Mouse (Mus musculus): ENCODE data around the gene Ppm1h. TPM values are rescaled to one million over a fixed set of nuclear protein-coding genes. Genes with fewer than 3 reads are reported as not detected.
"Not testable (repeated sequence)": the region's sequence is repeated elsewhere in the genome, so short reads cannot be mapped to it uniquely, and the experiment has no call there.

The Ppm1h gene
- polyA plus RNA-seq, 1 experiment from 2014 or later = 34.3 TPM

DNA sequence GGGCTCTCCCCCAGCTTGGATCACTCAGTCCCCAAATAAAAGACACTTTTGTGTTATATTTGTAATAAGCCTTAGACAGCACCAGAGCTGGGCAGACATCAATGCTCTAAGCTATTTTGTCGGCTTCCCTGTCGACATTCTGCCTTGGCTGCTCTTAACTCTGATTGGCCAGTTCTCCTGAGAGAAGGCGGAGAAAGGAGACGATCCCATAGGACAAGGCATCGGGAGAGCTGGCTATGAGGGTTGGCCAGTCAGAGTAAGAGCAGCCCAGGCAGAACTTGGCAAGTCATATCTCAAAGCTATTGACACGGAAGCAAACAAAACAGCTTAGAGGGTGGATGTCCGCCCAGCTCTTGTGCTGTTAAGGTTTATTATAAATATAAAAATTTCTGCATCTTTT is 243.7 kb downstream of the Ppm1h start:
- Histone ChIP-seq H3K9me3 (ENCODE audit: control insufficient read depth, low read length) (no peaks in the 10 kb centered on the region), H3K27me3 (ENCODE audit: control insufficient read depth, insufficient read depth, low read length) (no peaks in the 10 kb centered on the region), H3K4me2 (replicated peaks) (no peak overlapping the region), H3K4me1 (replicated peaks; ENCODE audit: control insufficient read depth, insufficient read depth, low read length) (no peaks in the 10 kb centered on the region; the same call in 1 of the 2 replicates), H3K9ac (no peak overlapping the region), H3K4me3 (replicated peaks; ENCODE audit: low read length) (no peak overlapping the region), H3K36me3 (replicated peaks; ENCODE audit: control insufficient read depth, insufficient read depth) (peaks cover 5% of the 10 kb centered on the region; the same call in 1 of the 2 replicates), H3K27ac (no peak overlapping the region)
- 39% methylated on average over 7 of the region's 7 CpGs for WGBS
- DNase-seq (ENCODE audit: low spot score) (no peak), ATAC-seq (ENCODE audit: low FRiP score) (no peak)

- not testable (repeated sequence) for H3K27ac ChIP-seq; H3K9ac ChIP-seq; H3K27me3 ChIP-seq (ENCODE audit: control insufficient read depth, insufficient read depth, low read length); H3K4me2 ChIP-seq (replicated peaks); H3K4me3 ChIP-seq (replicated peaks; ENCODE audit: low read length); H3K9me3 ChIP-seq (ENCODE audit: control insufficient read depth, low read length); ATAC-seq (ENCODE audit: low FRiP score); DNase-seq (ENCODE audit: low spot score); H3K36me3 ChIP-seq (replicated peaks; ENCODE audit: control insufficient read depth, insufficient read depth); H3K4me1 ChIP-seq (replicated peaks; ENCODE audit: control insufficient read depth, insufficient read depth, low read length)
- 87% methylated on average over 5 of the region's 5 CpGs for WGBS
These were observed 246.0 kb downstream of the Ppm1h start for GRCm38 (mm10) chr10:122924571-122924970.

GRCm38 (mm10) chr10:122926275-122926674 is 247.7 kb downstream of the Ppm1h start:
- Histone ChIP-seq H3K36me3 (replicated peaks; ENCODE audit: control insufficient read depth, insufficient read depth) (peaks cover 5% of the 10 kb centered on the region; the same call in 1 of the 2 replicates), H3K4me2 (replicated peaks) (no peak overlapping the region), H3K4me1 (replicated peaks; ENCODE audit: control insufficient read depth, insufficient read depth, low read length) (peaks cover 22% of the 10 kb centered on the region), H3K4me3 (replicated peaks; ENCODE audit: low read length) (no peak overlapping the region), H3K27me3 (ENCODE audit: control insufficient read depth, insufficient read depth, low read length) (no peaks in the 10 kb centered on the region), H3K9ac (no peak overlapping the region), H3K9me3 (ENCODE audit: control insufficient read depth, low read length) (no peaks in the 10 kb centered on the region), H3K27ac (no peak overlapping the region)
- DNase-seq (ENCODE audit: low spot score) (no peak), ATAC-seq (ENCODE audit: low FRiP score) (no peak)
- WGBS = 84% methylated on average over 4 of the region's 4 CpGs

- Histone ChIP-seq H3K4me1 (replicated peaks; ENCODE audit: control insufficient read depth, insufficient read depth, low read length) (peaks cover 35% of the 10 kb centered on the region), H3K27me3 (ENCODE audit: control insufficient read depth, insufficient read depth, low read length) (no peaks in the 10 kb centered on the region), H3K9me3 (ENCODE audit: control insufficient read depth, low read length) (no peaks in the 10 kb centered on the region), H3K4me3 (replicated peaks; ENCODE audit: low read length) (no peak overlapping the region), H3K9ac (no peak overlapping the region), H3K4me2 (replicated peaks) (no peak overlapping the region), H3K36me3 (replicated peaks; ENCODE audit: control insufficient read depth, insufficient read depth) (no peaks in the 10 kb centered on the region; the same call in 1 of the 2 replicates), H3K27ac (peak overlapping the region; percentile 76)
- ATAC-seq (ENCODE audit: low FRiP score) = no peak
- no peak for DNase-seq (ENCODE audit: low spot score)
- WGBS = 90% methylated on average over 4 of the region's 4 CpGs
These were observed 252.0 kb downstream of the Ppm1h start for GRCm38 (mm10) chr10:122930520-122930919.

DNA sequence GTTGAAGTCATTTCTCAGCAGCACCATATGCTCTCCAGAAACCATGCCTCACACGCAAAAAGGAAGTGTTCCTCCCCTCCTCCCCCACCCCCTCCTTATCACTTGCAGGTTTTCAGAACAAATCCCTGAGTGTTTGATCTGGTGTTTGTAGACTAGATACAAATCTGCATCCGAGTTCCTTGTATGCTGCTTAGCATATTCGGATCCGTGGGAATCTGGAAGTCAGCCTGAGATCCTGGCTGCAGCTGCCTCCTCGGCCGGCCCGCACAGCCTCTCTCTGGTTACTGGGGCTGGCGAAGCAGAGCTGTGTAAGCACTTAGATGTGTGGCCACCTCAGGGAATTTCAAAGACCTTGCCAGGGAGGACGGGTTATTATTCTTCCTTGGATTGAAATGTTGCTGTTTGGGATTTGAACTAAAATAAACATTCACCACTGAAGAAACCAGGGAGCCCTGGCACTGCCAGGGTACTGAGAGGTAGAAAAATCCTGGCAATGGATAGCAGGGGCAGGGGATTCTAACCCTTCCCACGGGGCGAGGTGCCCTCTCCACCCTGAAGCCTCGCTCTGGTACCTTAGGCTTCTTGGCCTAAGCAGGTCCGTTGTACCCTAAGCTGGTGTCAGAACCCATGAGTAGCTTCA is 252.8 kb downstream of the Ppm1h start:
- peak overlapping the region; percentile 76 for H3K27ac ChIP-seq
- H3K4me1 ChIP-seq (replicated peaks; ENCODE audit: control insufficient read depth, insufficient read depth, low read length) = peaks cover 35% of the 10 kb centered on the region
- no peaks in the 10 kb centered on the region for H3K9me3 ChIP-seq (ENCODE audit: control insufficient read depth, low read length)
- WGBS = 9% methylated on average over 13 of the region's 13 CpGs
- no peak overlapping the region for H3K4me2 ChIP-seq (replicated peaks)
- no peaks in the 10 kb centered on the region; the same call in 1 of the 2 replicates for H3K36me3 ChIP-seq (replicated peaks; ENCODE audit: control insufficient read depth, insufficient read depth)
- ATAC-seq (ENCODE audit: low FRiP score) = peak; percentile 75
- DNase-seq (ENCODE audit: low spot score) = peak; percentile 70
- H3K27me3 ChIP-seq (ENCODE audit: control insufficient read depth, insufficient read depth, low read length) = no peaks in the 10 kb centered on the region
- no peak overlapping the region for H3K9ac ChIP-seq
- H3K4me3 ChIP-seq (replicated peaks; ENCODE audit: low read length) = no peak overlapping the region

DNA sequence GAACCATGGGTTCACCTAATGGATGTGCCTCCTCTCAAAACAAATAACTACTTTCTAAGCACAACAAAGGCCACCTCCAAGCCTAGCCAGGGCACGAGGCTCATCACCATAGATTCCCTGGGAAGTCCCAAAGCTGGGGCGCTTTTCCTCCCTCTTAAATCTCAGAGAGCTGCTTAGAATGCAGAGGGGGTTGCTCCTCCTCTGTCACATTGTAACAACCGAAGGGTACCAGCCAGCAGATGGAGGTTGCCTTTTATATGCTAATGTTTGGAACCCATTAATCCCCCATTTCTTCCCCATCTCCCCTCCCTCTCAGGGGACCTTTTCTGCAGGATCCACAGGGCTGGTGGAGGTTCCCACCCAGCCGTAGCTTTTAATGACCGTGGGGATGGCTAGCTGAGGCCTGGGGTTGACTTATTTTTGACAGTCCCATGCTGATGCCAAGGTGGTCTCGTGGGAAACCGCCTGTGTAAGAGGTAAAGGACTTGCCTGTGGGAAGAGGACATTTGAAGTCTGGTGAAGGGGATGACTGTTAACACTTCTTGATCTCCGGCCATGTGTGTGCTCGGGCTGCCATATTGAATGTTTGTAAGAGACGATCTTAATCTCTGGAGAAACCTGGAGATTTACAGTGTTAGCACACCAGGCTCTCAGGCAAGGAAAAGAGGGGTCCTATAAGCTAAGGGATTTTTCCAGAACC is 253.4 kb downstream of the Ppm1h start:
- Histone ChIP-seq H3K9ac (no peak overlapping the region), H3K27ac (peak overlapping the region; percentile 76), H3K36me3 (replicated peaks; ENCODE audit: control insufficient read depth, insufficient read depth) (no peaks in the 10 kb centered on the region), H3K4me2 (replicated peaks) (no peak overlapping the region), H3K27me3 (ENCODE audit: control insufficient read depth, insufficient read depth, low read length) (no peaks in the 10 kb centered on the region), H3K4me3 (replicated peaks; ENCODE audit: low read length) (no peak overlapping the region), H3K4me1 (replicated peaks; ENCODE audit: control insufficient read depth, insufficient read depth, low read length) (peaks cover 35% of the 10 kb centered on the region), H3K9me3 (ENCODE audit: control insufficient read depth, low read length) (no peaks in the 10 kb centered on the region)
- 20% methylated on average over 10 of the region's 10 CpGs for WGBS
- DNase-seq (ENCODE audit: low spot score) = peak; percentile 44
- peak; percentile 88 for ATAC-seq (ENCODE audit: low FRiP score)

DNA sequence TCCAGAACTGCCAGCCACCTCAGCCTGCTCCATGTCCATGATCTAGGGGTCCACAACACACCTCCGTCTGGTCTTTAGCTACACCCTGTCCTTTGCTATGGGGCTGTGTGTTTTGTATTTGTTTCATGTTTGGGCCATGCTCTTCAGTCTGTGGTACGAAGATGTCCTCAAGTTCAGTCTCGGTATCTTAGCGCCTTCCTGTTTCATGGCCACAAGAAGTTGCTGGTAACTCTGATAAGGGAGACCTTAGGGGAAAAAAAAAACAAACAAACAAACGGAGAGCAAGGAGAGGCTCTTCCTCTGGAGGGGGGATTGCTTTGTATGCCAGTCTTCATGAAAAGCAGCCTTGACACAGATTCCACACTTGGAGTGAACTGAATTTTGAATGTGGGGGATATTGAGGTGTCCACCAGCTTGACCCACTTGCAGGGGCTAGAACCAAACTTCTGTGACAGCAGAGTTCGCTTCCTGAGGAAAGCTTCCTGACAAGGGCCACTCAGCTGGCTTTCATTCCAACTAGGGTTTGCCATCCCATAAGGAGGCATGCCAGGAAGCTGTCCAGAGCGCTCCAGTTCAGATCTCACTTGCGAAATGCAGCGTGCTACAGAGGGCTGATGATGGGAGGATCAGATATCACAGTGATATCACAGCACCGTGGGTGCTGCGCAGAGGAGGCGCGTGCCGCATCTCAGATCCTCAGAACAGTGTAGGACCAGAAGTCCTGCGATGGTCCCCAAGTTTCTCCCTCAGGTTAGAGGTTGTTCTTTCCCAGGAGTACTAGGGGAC is 254.7 kb downstream of the Ppm1h start:
- DNase-seq (ENCODE audit: low spot score) (no peak), ATAC-seq (ENCODE audit: low FRiP score) (no peak)
- peaks cover 35% of the 10 kb centered on the region for H3K4me1 ChIP-seq (replicated peaks; ENCODE audit: control insufficient read depth, insufficient read depth, low read length)
- no peaks in the 10 kb centered on the region for H3K36me3 ChIP-seq (replicated peaks; ENCODE audit: control insufficient read depth, insufficient read depth)
- no peak overlapping the region for H3K4me3 ChIP-seq (replicated peaks; ENCODE audit: low read length)
- H3K27ac ChIP-seq = peak overlapping the region; percentile 76
- no peaks in the 10 kb centered on the region for H3K9me3 ChIP-seq (ENCODE audit: control insufficient read depth, low read length)
- 84% methylated on average over 15 of the region's 15 CpGs for WGBS
- H3K9ac ChIP-seq = no peak overlapping the region
- no peak overlapping the region for H3K4me2 ChIP-seq (replicated peaks)
- no peaks in the 10 kb centered on the region for H3K27me3 ChIP-seq (ENCODE audit: control insufficient read depth, insufficient read depth, low read length)

DNA sequence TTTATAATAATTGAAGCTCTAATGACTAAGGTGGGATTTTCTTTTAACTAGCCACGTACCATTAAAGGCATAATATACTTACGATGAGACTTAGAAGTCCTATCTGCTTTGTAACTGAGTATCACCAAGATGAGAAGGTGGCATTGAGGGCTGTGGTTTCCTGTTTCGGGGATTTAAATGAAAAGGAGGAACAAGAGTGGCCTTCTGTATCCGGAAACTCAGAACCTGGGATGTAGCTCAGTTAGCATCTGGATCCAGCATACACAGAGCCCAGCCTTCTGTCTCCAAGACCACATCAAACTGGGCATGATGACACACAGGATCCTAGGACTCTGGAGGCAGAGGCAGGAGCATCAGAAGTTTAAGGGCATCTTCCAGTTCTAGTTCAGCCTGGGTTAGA is 256.8 kb downstream of the Ppm1h start:
- H3K4me2 ChIP-seq (replicated peaks); ATAC-seq (ENCODE audit: low FRiP score); H3K9ac ChIP-seq; H3K27ac ChIP-seq; H3K4me3 ChIP-seq (replicated peaks; ENCODE audit: low read length); H3K36me3 ChIP-seq (replicated peaks; ENCODE audit: control insufficient read depth, insufficient read depth); H3K27me3 ChIP-seq (ENCODE audit: control insufficient read depth, insufficient read depth, low read length); DNase-seq (ENCODE audit: low spot score); H3K9me3 ChIP-seq (ENCODE audit: control insufficient read depth, low read length): not testable (repeated sequence)
- peaks cover 21% of the 10 kb centered on the region for H3K4me1 ChIP-seq (replicated peaks; ENCODE audit: control insufficient read depth, insufficient read depth, low read length)
- no CpG with 5 or more reads among the region's 4 CpGs for WGBS

GRCm38 (mm10) chr10:122937380-122937779 is 258.8 kb downstream of the Ppm1h start:
- not testable (repeated sequence) for H3K9ac ChIP-seq; H3K27ac ChIP-seq; DNase-seq (ENCODE audit: low spot score); H3K27me3 ChIP-seq (ENCODE audit: control insufficient read depth, insufficient read depth, low read length); H3K4me3 ChIP-seq (replicated peaks; ENCODE audit: low read length); H3K9me3 ChIP-seq (ENCODE audit: control insufficient read depth, low read length); H3K36me3 ChIP-seq (replicated peaks; ENCODE audit: control insufficient read depth, insufficient read depth); H3K4me2 ChIP-seq (replicated peaks); ATAC-seq (ENCODE audit: low FRiP score); H3K4me1 ChIP-seq (replicated peaks; ENCODE audit: control insufficient read depth, insufficient read depth, low read length)
- WGBS = no CpG with 5 or more reads among the region's 4 CpGs
